Mouse (Mus musculus) lung, adult 2 months (tissue): ENCODE measurements around the gene Lmod2.

Source experiments
- CTCF ChIP-seq: fragments of 200-500 bp; IDR thresholded peaks from 2 replicates; pipeline ENCODE4 v1.5.1; 2011; ENCODE audit warnings: mild to moderate bottlenecking, low read length, control low read depth; ENCODE audit not compliant: insufficient read depth
- POLR2A ChIP-seq: fragments of 200-500 bp; IDR thresholded peaks from 2 replicates; pipeline ENCODE4 v1.6.1; 2011; ENCODE audit warnings: low read depth, mild to moderate bottlenecking, control low read depth, low read length, borderline replicate concordance; ENCODE audit errors: extremely low read depth

DNA sequence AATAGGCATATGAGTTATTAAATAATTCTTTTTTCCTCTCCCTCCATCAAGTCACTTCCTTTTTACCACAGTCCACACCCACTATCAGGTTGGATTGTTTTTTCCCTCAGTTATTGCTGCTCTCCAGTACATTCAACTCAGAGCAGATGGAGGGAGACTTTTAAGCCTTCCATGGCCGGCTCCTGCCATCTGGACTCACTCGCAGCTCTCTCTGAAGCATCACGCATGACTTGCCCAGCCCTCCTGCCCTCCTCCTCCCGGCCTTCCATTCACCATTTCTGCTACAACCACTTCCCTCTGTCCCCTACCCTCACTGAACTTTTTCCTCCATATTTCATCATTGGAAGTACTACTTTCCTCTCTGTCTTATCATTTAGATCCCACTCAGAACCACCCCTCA, 19.2 kb downstream of the Lmod2 start:
- TF ChIP-seq POLR2A (no peak), CTCF (no peak)
